Mouse (Mus musculus) lung, postnatal 25 days (tissue): Measurements from ENCODE around the gene Unc45b.
A peak's percentile ranks its signal among the peaks of the same experiment; 100 is the strongest.
"Not testable (repeated sequence)": the region's sequence is repeated elsewhere in the genome, so short reads cannot be mapped to it uniquely, and the experiment has no call there.

Experiments used
- DNase-seq: peaks from one replicate; pipeline ENCODE4 v3.0.0; 2022; ENCODE audit warnings: low spot score

Gene Unc45b

GRCm38 (mm10) chr11:82897478-82897877, 12.9 kb upstream of the Unc45b start:
- no peak for DNase-seq

- DNase-seq, result no peak
Observed at GRCm38 (mm10) chr11:82899720-82900119, 10.6 kb upstream of the Unc45b start.

GRCm38 (mm10) chr11:82901606-82902310, 8.6 kb upstream of the Unc45b start:
- DNase-seq, result no peak

DNA sequence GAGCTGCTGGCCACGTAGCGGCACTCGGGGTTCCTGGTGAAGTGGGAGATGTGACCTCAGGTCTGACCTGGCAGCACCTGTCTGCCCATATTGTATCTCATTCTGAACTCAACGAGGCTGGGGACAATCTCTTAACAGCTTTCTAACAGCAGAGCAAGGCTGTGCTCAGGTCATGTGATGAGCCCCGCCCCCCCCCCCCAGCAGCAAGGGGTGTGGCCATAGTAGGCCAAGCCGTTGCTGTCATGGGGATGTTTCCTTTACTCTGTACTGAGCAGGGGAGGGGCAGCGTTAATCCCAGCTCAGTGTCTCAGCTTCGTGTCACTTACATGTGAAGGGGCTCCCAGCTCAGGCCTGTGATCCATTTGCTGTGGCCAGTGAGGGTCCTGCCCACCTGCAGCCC, 5.4 kb upstream of the Unc45b start:
- no peak for DNase-seq

DNA sequence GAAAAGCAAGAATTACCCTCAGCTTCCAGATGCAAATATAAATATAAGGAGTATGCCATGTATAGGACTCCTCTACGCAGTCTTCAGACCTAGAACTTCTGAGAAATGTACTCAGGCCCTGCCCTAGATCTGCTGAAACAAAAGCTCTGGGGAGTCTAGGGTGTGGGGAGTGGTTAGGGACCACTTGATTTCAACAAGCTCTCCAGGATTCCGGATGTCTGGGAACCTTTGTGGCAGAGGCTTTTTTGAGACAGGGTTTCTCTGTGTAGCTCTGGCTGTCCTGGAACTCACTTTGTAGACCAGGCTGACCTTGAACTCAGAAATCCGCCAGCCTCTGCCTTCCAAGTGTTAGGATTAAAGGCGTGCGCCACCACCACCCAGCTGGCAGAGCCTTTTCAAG, 4.5 kb upstream of the Unc45b start:
- no peak for DNase-seq

- DNase-seq, result peak; percentile 91
Observed at GRCm38 (mm10) chr11:82907651-82908607, 2.4 kb upstream of the Unc45b start, which contains the start of gene Nle1. TSS of gene Nle1 (minus strand) at chr11:82908411.

GRCm38 (mm10) chr11:82908608-82908989, 1.8 kb upstream of the Unc45b start:
- DNase-seq, result no peak

DNA sequence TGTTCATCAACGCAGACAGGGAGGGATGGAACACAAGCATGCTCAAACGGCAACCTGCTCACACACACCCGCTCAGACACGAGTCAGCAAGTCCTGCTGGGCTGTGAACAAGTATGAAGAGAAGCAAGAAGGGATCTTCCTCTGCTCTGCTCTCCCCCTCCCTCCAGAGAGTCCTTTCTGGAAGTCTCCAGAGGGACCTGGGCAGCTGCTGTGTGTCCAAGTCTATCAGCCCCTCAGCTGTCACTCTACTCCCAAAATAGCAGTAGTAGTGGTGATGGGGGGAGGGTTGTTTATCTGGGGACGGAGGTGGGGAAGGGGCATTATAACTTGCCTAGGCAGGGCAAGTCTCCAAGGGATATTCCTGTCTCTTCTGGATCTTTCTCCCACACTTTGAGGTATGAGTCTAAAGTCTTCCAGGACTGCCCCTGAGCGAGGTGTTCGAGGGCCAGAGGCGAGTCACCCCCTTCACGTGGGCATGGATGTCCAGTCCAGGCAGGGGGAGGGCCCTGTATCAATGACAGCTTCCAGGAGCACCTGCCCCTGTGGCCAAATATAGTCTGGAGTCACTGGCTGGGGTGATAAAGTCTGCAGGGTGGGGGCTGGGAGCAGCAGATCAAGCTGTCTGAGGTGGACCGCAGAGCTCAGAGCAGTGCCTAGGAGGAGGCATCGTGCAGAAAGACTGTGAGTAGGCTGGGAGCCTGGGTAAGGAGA, 484 bp downstream of the Unc45b start:
- no peak for DNase-seq

DNA sequence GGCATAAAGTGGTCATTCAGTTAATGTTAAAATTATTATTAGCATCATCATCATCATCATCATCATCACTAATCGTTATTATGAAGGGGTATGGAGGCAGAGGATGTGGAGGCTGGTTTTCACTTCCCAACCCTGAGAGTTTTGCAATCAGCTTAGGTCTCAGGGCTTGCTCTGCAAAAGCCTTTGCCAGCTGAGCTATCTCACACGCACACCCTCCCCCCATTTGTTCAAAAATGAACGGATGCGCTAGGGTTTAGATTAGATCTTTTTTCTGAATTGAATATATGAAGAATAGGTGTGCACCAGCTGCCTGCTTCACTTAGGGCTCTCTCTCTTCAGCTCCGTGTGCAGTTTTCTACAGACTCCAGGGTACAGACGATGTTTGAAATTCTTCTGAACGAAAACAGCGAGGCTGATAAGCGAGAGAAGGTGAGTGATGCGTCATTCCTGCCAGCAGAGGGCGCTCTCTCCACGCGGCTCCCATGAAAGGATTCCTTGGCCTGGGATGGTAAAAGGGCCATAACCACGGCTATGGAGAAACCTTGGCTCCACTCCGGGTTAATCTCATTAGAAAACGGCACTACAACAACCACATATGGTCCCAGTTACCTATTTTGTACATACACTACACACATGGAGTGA, 4.5 kb downstream of the Unc45b start:
- DNase-seq, result peak; percentile 69

GRCm38 (mm10) chr11:82920768-82921167, 10.4 kb downstream of the Unc45b start:
- DNase-seq, result no peak

DNA sequence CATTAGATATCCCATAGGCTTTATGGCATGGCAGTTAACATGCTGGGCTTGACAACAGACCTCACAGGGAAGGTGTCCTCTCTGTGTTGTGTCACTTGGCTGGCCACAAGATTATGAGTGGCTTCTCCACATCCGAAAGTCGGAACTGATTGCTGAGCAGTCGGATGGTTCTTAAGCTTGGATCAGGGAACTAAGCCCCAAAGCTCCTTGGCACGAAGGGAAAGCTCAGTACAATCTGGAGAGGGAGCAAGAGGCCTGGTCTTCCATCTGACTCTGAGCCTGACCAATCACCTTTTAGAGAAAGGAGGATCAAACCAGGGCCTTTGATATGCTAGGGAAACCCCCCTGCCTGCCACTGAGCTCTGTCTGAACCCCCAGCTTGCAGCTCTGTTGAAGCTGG, 11.3 kb downstream of the Unc45b start:
- DNase-seq, result no peak

GRCm38 (mm10) chr11:82923910-82924309, 13.6 kb downstream of the Unc45b start:
- not testable (repeated sequence) for DNase-seq

GRCm38 (mm10) chr11:82928897-82929632, 18.7 kb downstream of the Unc45b start:
- no peak for DNase-seq

DNA sequence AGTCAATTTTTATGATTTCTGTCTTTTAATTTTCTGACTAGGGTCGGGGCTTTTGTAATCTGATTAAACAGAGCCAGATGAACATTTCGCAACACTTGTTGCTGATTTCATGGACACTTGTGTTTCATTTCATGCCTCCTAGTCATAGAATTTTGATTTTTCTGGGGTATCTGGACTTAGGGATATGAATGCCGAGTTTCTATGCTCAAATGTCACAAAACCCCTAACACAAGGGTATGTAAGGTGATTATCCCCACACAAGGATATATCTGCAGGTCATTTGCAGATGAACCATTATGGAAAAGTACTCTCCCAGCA, 19.2 kb downstream of the Unc45b start:
- no peak for DNase-seq

DNA sequence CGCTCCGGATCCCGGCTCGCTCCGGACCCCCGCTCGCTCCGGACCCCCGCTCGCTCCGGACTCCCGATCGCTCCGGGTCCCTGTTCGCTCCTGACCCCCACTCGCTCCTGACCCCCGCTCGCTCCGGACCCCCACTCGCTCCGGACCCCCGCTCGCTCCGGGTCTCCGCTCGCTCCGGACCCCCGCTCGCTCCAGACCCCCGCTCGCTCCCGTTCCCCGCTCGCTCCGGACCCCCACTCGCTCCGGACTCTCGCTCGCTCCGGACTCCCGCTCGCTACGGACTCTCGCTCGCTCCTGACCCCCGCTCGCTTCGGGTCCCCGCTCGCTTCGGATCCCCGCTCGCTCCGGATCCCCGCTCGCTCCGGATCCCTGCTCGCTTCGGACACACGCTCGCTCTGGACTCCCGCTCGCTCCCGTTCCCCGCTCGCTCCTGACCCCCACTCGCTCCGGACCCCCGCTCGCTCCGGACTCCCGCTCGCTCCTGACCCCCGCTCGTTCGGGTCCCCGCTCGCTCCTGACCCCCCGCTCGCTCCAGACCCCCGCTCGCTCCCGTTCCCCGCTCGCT, 20.1 kb downstream of the Unc45b start:
- DNase-seq, result not testable (repeated sequence)

- not testable (repeated sequence) for DNase-seq
Observed at GRCm38 (mm10) chr11:82931161-82931560, 20.8 kb downstream of the Unc45b start.

DNA sequence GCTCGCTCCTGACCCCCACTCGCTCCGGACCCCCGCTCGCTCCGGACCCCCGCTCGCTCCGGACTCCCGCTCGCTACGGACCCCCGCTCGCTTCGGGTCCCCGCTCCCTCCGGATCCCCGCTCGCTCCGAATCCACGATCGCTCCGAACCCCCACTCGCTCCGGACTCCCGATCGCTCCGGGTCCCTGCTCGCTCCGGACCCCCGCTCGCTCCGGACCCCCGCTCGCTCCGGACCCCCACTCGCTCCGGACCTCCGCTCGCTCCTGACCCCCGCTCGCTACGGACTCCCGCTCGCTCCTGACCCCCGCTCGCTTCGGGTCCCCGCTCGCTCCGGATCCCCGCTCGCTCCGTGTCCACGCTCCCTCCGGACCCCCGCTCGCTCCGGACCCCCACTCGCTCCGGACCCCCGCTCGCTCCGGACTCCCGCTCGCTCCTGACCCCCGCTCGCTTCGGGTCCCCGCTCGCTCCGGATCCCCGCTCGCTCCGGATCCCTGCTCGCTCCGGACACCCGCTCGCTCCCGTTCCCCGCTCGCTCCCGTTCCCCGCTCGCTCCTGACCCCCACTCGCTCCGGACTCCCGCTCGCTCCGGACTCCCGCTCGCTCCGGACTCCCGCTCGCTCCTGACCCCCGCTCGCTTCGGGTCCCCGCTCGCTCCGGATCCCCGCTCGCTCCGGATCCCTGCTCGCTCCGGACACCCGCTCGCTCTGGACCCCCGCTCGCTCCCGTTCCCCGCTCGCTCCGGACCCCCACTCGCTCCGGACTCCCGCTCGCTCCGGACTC, 21.5 kb downstream of the Unc45b start:
- not testable (repeated sequence) for DNase-seq

- no peak for DNase-seq
Observed at GRCm38 (mm10) chr11:82933186-82933585, 22.8 kb downstream of the Unc45b start.

DNA sequence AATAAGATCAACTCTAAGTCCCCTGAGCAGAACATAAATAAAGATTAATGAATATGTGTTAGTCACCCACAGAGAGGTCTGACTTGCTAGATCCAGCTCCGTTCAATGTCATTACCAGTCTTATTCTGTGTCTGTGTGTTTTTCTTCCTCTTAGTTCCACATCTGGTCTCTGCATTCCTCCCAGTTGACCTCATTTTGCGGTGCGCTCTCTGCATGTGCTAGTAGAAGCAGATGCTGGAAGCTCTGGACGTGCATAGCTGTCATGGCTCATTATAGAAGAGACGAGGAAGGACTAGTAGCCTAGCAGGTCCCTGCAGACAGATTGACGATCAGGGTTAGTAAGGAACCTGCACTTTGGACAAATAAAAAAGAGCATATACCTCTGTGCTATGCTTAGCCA, 33.0 kb downstream of the Unc45b start:
- no peak for DNase-seq

GRCm38 (mm10) chr11:82945636-82946035, 35.3 kb downstream of the Unc45b start:
- no peak for DNase-seq
